Mouse (Mus musculus) hindbrain, postnatal 0 days (tissue): ENCODE measurements around the gene Serpina1e. TPM values are rescaled to one million over a fixed set of nuclear protein-coding genes. Genes with fewer than 3 reads are reported as not detected.

Experiments used
- ATAC-seq: fragments of 200-750 bp; cut with Nextera tagmentation; 2 replicates; pipeline ENCODE4 v1.8.0; 2017; ENCODE audit warnings: mild to moderate bottlenecking, moderate TSS enrichment, moderate library complexity
- DNase-seq: peaks from one replicate; pipeline ENCODE4 v3.0.0-alpha.2; 2015; ENCODE audit warnings: low spot score
- H3K27ac ChIP-seq: fragments of 300-500 bp; sonication (generic); 2 replicates; pipeline ENCODE4 v1.5.1; 2014; ENCODE audit warnings: mild to moderate bottlenecking
- H3K27me3 ChIP-seq: fragments of 300-500 bp; sonication (generic); 2 replicates; pipeline ENCODE4 v1.6.1; 2014; ENCODE audit warnings: low read length, mixed read lengths; ENCODE audit not compliant: insufficient read depth
- H3K36me3 ChIP-seq: fragments of 300-500 bp; sonication (generic); 2 replicates; pipeline ENCODE4 v1.6.1; 2014; ENCODE audit warnings: low read length, mixed read lengths; ENCODE audit not compliant: insufficient read depth
- H3K4me1 ChIP-seq: fragments of 300-500 bp; sonication (generic); 2 replicates; pipeline ENCODE4 v1.6.1; 2014; ENCODE audit warnings: antibody characterized with exemption, low read length, mixed read lengths; ENCODE audit not compliant: insufficient read depth
- H3K4me2 ChIP-seq: fragments of 300-500 bp; sonication (generic); 2 replicates; pipeline ENCODE4 v1.6.1; 2014; ENCODE audit warnings: low read depth, mild to moderate bottlenecking, low read length, moderate library complexity, mixed read lengths
- H3K4me3 ChIP-seq: fragments of 300-500 bp; sonication (generic); 2 replicates; pipeline ENCODE4 v1.5.1; 2014; ENCODE audit warnings: low read length
- H3K9ac ChIP-seq: fragments of 300-500 bp; sonication (generic); replicated peaks from 2 replicates; pipeline ENCODE4 v1.6.1; 2014; ENCODE audit warnings: mild to moderate bottlenecking, low read length, moderate library complexity, mixed read lengths
- H3K9me3 ChIP-seq: fragments of 300-500 bp; sonication (generic); 2 replicates; pipeline ENCODE4 v1.6.1; 2016; ENCODE audit warnings: low read length, mixed read lengths
- CTCF ChIP-seq: IDR thresholded peaks from 2 replicates; pipeline ENCODE4 v1.5.1; 2016; ENCODE audit warnings: antibody characterized with exemption, control low read depth, low read depth
- WGBS: fragments of 180-500 bp; shearing (Covaris S2); extraction: QIAGEN DNeasy Blood & Tissue Kit; methylation state at CpG from one replicate; pipeline ENCODE4 v1.1.7; 2014; 5-methylcytosine and 5-hydroxymethylcytosine counted together
- polyA plus RNA-seq: library from polyadenylated mRNA; unstranded; fragments of >200 nt; fragmentation: Nextera tagmentation; extraction: Ambion mirVana; gene quantifications from 2 replicates; pipeline ENCODE4 v1.2.1, GENCODE M21; 2015
- total RNA-seq: library from RNA; depleted of rRNA; stranded (reverse); fragments of >200 nt; gene quantifications from 2 replicates; pipeline ENCODE4 v1.2.3, GENCODE M21; 2014

The Serpina1e gene
- total and polyA plus RNA-seq, 2 experiments from 2014 or later = not detected

DNA sequence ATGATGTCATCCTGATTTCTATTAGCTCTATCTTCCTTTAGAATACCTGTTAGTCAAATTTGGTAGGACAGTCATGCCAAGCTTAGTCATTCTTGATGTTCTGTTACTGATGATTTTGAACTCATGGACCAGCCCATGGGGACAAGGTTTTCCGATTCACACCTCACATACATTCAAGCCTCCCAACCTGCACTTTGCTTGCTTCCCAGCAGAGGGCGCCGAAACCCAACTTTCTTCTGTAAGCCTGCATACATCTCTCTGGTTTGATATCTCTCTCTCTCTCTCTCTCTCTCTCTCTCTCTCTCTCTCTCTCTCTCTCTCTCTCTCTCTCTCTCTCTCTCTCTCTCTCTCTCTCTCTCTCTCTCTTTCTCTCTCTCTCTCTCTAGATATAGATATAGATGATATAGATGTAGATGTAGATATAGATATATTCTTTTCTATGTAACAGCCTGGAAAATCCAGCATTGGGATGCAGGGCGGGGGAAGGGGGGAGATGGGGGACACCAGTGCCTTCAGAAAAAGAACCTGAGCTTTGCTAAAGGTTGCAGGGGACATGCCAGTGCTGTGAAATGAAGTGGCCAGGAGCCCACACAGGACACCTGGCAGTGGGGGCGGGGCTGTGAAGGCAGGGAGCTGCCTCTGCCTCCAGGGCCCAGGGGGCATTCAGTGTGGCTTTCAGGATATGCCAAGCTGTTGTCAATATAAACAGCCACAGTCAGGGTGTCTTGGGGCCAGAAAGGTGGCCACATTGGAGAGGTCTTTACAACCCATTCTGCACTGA is 36.7 kb upstream of the Serpina1e start:
- Histone ChIP-seq H3K27me3 (no peaks in the 10 kb centered on the region), H3K27ac (no peak overlapping the region), H3K36me3 (no peaks in the 10 kb centered on the region), H3K4me1 (no peaks in the 10 kb centered on the region), H3K9me3 (no peaks in the 10 kb centered on the region), H3K9ac (no peak overlapping the region), H3K4me2 (no peak overlapping the region), H3K4me3 (no peak overlapping the region)
- peak; percentile 86 for TF ChIP-seq CTCF
- DNase-seq (peak; percentile 77), ATAC-seq (peak; percentile 77)
- WGBS = 40% methylated on average over 5 of the region's 5 CpGs

GRCm38 (mm10) chr12:103992945-103993344 is 34.2 kb upstream of the Serpina1e start:
- no peak for DNase-seq
- H3K4me1 ChIP-seq = no peaks in the 10 kb centered on the region
- H3K9ac ChIP-seq = no peak overlapping the region
- 76% methylated on average over 7 of the region's 7 CpGs for WGBS
- no peak for ATAC-seq
- H3K4me2 ChIP-seq = no peak overlapping the region
- H3K36me3 ChIP-seq = no peaks in the 10 kb centered on the region
- no peak overlapping the region for H3K27ac ChIP-seq
- H3K4me3 ChIP-seq = no peak overlapping the region
- no peaks in the 10 kb centered on the region for H3K9me3 ChIP-seq
- H3K27me3 ChIP-seq = no peaks in the 10 kb centered on the region
- TF ChIP-seq CTCF = no peak

DNA sequence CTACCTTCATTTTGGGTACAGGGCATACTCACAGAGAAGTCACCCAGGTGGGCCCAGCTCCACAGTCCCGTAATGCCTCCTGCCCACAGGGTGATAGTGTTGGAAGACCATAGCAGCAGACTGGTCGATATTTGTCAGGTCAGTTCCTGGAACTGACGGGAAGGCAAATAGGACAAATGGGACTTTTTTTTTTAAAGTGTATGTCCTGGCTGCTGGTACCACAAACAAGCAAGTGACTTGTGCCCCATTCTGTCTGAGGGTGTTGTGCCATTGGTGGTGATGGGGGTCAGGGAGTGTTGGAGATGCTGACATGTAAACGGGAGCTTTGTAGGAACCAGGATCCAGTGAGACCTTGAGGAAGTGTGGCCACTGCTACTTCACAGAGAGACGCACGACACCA is 31.1 kb upstream of the Serpina1e start, which contains the start of gene Serpina11:
Gene Serpina11, minus strand, starts transcription at position 101 of the 400 bp plus-strand sequence.
- Histone ChIP-seq H3K36me3 (no peaks in the 10 kb centered on the region), H3K4me1 (no peaks in the 10 kb centered on the region), H3K27me3 (no peaks in the 10 kb centered on the region), H3K9me3 (no peaks in the 10 kb centered on the region), H3K27ac (no peak within 1 kb of the TSS), H3K4me2 (no peak within 1 kb of the TSS), H3K9ac (no peak within 1 kb of the TSS), H3K4me3 (no peak within 1 kb of the TSS)
- no peak for DNase-seq
- WGBS = 91% methylated on average over 6 of the region's 6 CpGs
- no peak for TF ChIP-seq CTCF
- ATAC-seq = no peak

- Histone ChIP-seq H3K4me1 (no peaks in the 10 kb centered on the region), H3K27me3 (no peaks in the 10 kb centered on the region), H3K9me3 (no peaks in the 10 kb centered on the region), H3K4me2 (no peak overlapping the region), H3K9ac (no peak overlapping the region), H3K4me3 (no peak overlapping the region), H3K36me3 (no peaks in the 10 kb centered on the region), H3K27ac (no peak overlapping the region)
- WGBS = 64% methylated on average over 2 of the region's 2 CpGs
- no peak for ATAC-seq
- no peak for DNase-seq
- no peak for TF ChIP-seq CTCF
Observed at GRCm38 (mm10) chr12:103989514-103989767, 30.7 kb upstream of the Serpina1e start.

- no peak overlapping the region for H3K27ac ChIP-seq
- TF ChIP-seq CTCF = peak; percentile 47
- no peak overlapping the region for H3K9ac ChIP-seq
- no peaks in the 10 kb centered on the region for H3K27me3 ChIP-seq
- H3K4me3 ChIP-seq = no peak overlapping the region
- peak; percentile 33 for DNase-seq
- ATAC-seq = no peak
- no peak overlapping the region for H3K4me2 ChIP-seq
- no peaks in the 10 kb centered on the region for H3K9me3 ChIP-seq
- no peaks in the 10 kb centered on the region for H3K36me3 ChIP-seq
- H3K4me1 ChIP-seq = no peaks in the 10 kb centered on the region
- 58% methylated on average over 14 of the region's 14 CpGs for WGBS
Observed at GRCm38 (mm10) chr12:103988754-103989513, 30.2 kb upstream of the Serpina1e start.

DNA sequence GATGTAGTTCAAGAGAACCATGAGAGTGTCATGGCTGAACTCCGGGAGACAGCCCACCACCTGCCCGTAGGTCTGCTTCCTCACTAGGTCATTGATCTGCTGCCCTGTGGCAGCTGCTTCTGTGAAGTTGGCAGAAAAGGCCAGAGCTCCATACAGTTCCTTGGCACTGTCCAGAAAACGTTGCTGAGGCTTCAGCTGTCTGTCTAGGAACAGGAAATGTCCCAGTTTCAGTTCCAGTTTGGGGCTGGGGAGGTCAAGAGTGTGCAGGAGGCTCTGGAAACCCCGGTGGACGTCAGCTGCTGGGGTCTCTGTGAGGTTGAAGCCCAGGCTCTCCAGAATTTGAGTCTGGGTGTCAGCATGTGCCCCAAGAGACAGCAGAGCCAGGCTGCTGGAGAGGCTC is 27.1 kb upstream of the Serpina1e start:
- TF ChIP-seq CTCF = no peak
- Histone ChIP-seq H3K36me3 (no peaks in the 10 kb centered on the region), H3K27ac (no peak overlapping the region), H3K4me3 (no peak overlapping the region), H3K4me1 (no peaks in the 10 kb centered on the region), H3K9ac (no peak overlapping the region), H3K9me3 (no peaks in the 10 kb centered on the region), H3K4me2 (no peak overlapping the region), H3K27me3 (no peaks in the 10 kb centered on the region)
- ATAC-seq (no peak), DNase-seq (no peak)
- 60% methylated on average over 5 of the region's 5 CpGs for WGBS

GRCm38 (mm10) chr12:103984935-103985334 is 26.2 kb upstream of the Serpina1e start:
- Histone ChIP-seq H3K9me3 (no peaks in the 10 kb centered on the region), H3K4me2 (no peak overlapping the region), H3K36me3 (no peaks in the 10 kb centered on the region), H3K4me3 (no peak overlapping the region), H3K27ac (no peak overlapping the region), H3K27me3 (no peaks in the 10 kb centered on the region), H3K4me1 (no peaks in the 10 kb centered on the region), H3K9ac (no peak overlapping the region)
- peak; percentile 72 for TF ChIP-seq CTCF
- peak; percentile 79 for DNase-seq
- peak; percentile 52; the same call in 1 of the 2 replicates for ATAC-seq
- WGBS = 60% methylated on average over 4 of the region's 4 CpGs
